Mouse (Mus musculus): ENCODE data around the gene Neu4.
"Not testable (repeated sequence)": the region's sequence is repeated elsewhere in the genome, so short reads cannot be mapped to it uniquely, and the experiment has no call there.

Neu4 gene

GRCm38 (mm10) chr1:94053530-94054216, 33.4 kb downstream of the Neu4 start:
- DNase-seq (ENCODE audit: low read depth, low spot score) = peak; percentile 94

- peak; percentile 47 for DNase-seq (ENCODE audit: low read depth, low spot score)
Measured at GRCm38 (mm10) chr1:94054481-94054880, 34.2 kb downstream of the Neu4 start.

- DNase-seq (ENCODE audit: low read depth, low spot score) = peak; percentile 33
Measured at GRCm38 (mm10) chr1:94055966-94056365, 35.7 kb downstream of the Neu4 start.

DNA sequence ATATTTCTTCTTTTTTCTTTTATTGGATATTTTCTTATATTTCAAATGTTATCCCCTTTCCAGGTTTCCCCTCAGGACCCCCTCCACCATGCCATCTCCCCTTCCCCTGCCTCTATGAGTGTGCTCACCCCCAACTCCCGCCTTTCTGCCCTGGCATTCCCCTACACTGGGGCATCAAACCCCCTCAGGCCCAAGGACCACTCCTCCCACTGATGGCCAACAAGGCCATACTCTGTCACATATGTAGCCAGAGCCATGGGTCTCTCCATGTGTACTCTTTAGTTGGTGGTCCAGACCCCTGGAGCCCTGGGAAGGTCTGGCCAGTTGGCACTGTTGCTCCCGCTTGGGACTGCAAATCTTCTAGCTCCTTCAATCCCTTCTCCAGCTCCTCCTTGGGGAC, 37.1 kb downstream of the Neu4 start:
- DNase-seq (ENCODE audit: low read depth, low spot score) = no peak

GRCm38 (mm10) chr1:94058281-94058680, 38.0 kb downstream of the Neu4 start:
- DNase-seq (ENCODE audit: low read depth, low spot score) = not testable (repeated sequence)

DNA sequence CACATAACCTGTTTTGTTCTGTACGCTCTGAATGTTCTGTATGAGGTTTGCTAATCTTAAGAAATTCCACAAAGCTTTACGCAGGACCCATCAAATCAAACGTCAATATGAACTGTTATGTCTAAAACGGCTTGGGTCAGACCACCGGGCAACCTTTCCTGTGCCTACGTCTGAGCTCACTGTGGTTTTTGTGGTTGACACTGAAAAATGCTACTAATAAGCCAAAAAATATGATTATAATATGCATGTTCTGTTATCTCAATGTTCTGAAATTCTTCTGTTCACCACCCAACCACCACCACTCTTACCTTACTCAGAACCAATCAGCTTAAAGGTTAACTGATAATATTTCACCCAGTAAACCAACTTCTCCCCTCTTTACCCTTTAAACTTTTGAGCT, 54.5 kb downstream of the Neu4 start:
- no peak for DNase-seq (ENCODE audit: low read depth, low spot score)

- no peak for DNase-seq (ENCODE audit: low read depth, low spot score)
Measured at GRCm38 (mm10) chr1:94076702-94077101, 56.5 kb downstream of the Neu4 start.

All from brain, adult 2 months (tissue).